Mouse (Mus musculus): ENCODE data around the gene Rnf208.

DNA sequence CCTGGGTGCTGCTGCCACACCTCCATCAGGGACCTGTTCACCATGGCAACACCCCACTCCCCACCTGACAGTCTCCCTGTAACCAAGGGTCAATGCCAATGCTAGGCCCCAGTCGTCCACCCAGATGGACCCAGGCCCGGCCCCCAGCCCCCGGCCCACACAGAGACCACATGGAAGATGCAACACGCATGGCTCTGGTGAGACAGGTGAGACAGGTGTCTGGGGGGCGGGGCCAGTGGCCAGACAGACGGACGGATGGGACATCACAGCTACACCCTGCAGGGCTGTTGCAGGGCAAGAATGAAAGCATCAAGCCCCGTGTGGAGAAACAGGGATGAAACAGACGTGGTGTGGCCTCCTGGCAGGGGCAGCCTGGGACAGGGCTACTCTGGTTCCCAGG lies 51.7 kb downstream of the Rnf208 start:
- TF ChIP-seq POLR2AphosphoS5 (IDR thresholded peaks at IDR 0.05; ENCODE audit: insufficient replicate concordance, low read depth, low read length), result no peak
- no peak for TF ChIP-seq GATA1 (IDR thresholded peaks at IDR 0.05; ENCODE audit: borderline replicate concordance, low read length)

All from G1E (cell line).